Mouse (Mus musculus): ENCODE measurements around the gene Csnk2b.

The Csnk2b gene

GRCm38 (mm10) chr17:35121143-35121799, 582 bp downstream of the Csnk2b start, which contains the start of gene Gpank1:
Gpank1 (plus strand) TSS chr17:35121455.
- DNase-seq (ENCODE audit: low read depth, low spot score): peak; percentile 99

DNA sequence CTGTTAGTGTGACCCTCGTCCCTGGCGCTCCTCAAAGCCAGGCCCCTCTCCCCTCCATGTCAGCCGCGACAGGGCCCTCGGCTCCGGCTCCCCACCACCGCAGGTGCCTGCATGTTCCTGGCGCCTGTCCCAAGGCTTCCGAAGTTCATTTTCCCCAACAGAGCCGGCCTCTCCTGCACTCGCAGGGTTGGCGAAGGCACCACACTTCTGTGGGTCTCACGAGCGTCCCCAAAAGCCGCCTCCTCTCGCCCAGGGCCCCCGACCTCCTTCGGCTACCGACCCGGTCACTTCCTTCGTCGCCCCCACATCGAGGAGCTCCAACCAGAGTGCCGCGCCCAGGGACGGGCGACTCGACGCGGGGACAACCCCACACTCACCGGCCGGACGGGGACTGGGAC, 1.1 kb downstream of the Csnk2b start:
- DNase-seq (ENCODE audit: low read depth, low spot score): peak; percentile 31

- DNase-seq (ENCODE audit: low read depth, low spot score): peak; percentile 32
Measured at GRCm38 (mm10) chr17:35115046-35116019, 6.5 kb downstream of the Csnk2b start, which contains the start of gene Ly6g5b. Ly6g5b (minus strand) TSS chr17:35115428.

- DNase-seq (ENCODE audit: low read depth, low spot score): no peak
Measured at GRCm38 (mm10) chr17:35111774-35112173, 10.1 kb downstream of the Csnk2b start.

DNA sequence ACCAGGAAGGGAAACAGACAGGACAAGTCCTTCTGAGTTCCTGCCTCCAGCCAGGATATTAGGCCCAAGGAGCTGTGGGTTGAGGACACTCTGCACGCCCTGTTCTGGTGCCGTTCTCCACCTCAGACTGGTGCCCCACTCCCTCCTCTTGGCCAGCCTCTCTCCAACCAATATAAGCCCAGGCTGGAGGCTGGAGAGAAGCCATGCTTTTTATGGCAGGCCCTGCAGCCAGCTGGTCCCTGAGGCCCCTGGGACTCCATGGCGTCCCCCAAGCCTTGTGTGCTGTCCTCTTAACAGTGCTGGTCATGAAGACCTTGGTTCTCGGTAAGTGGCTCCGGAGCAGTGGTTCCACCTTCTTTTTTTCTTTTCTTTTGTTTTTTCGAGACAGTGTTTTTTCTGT, 13.8 kb downstream of the Csnk2b start, which contains the start of gene Ly6g5c:
Ly6g5c (plus strand) TSS at position 183 of the 400 bp plus-strand sequence.
- DNase-seq (ENCODE audit: low read depth, low spot score): peak; percentile 74

- peak; percentile 55 for DNase-seq (ENCODE audit: low read depth, low spot score)
Measured at GRCm38 (mm10) chr17:35106522-35106921, 15.3 kb downstream of the Csnk2b start.

DNA sequence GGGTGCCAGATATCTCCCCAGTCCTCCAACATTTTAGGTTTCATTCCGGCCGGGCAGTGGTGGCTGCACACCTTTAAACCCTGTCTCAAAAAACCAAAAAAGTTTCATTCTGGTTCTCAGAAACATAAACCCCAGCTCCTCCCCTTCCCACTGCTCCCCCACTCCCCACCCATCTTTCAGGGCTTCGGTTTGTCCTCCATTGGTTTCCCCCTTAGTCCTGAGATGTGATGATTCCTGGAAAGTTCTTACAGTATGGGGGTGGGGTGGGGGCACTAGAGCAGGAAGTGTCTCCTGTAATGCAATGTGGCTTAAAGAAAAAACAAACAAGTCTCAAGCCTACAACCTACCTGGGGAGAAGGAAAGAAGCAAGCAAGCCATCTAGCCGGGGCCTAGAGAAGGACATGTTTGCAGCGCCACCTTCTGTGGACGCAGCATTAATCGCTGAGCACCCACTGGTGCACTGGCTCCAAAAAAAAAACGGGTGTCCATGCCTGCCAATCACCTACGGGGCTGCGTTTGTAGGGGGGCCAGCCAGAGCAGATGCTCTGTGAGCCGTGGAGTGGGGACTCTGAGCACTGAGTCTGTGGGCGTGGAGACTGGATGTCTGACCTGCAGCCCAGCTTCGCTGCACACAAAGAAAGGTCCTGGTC, 16.0 kb downstream of the Csnk2b start:
- DNase-seq (ENCODE audit: low read depth, low spot score): peak; percentile 88

GRCm38 (mm10) chr17:35104754-35105153, 17.1 kb downstream of the Csnk2b start:
- no peak for DNase-seq (ENCODE audit: low read depth, low spot score)

- no peak for DNase-seq (ENCODE audit: low read depth, low spot score)
Measured at GRCm38 (mm10) chr17:35104079-35104478, 17.8 kb downstream of the Csnk2b start.

DNA sequence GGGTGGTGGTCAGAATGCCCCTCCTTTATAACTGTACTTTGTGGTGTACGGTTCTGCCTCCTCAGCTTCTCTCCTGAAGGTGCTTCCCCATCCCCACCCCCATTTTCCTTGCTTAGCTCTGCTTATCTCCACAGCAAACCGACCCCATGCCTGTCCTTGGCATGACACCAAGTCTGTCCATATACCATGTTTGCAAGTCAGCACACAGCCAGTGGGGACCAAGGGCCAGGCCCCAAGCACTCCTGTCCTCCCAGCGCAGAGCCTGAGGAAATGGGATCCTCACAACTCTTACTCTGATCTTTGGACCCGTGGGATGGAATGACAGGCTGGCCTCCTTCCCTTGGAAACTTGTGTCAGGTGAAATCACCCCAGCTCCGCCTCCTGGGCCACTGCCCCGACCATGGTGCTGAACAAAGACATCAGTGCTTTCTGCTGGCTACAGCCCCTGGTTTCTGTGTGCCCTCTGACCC, 18.6 kb downstream of the Csnk2b start:
- DNase-seq (ENCODE audit: low read depth, low spot score): no peak

DNA sequence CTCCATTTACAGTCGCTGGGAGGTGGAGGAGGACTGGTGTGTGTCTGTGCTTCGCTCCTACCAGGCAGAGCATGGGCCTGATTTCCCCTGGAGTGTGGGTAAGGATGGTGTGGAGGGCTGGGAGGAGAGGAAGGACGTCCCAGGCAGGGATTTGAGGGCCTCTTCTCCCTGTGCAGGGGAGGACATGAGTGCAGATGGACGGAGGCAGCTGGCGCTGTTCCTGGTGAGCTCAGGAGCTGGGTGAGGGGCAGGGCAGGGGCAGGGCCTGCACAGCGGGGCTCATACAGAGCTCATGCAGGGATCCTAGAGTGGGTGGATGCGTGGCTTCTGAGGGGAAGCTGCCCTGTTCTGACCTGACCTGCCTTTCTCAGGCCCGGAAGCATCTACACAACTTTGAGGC, 19.6 kb downstream of the Csnk2b start:
- no peak for DNase-seq (ENCODE audit: low read depth, low spot score)

- no peak for DNase-seq (ENCODE audit: low read depth, low spot score)
Measured at GRCm38 (mm10) chr17:35101161-35101560, 20.7 kb downstream of the Csnk2b start.

DNA sequence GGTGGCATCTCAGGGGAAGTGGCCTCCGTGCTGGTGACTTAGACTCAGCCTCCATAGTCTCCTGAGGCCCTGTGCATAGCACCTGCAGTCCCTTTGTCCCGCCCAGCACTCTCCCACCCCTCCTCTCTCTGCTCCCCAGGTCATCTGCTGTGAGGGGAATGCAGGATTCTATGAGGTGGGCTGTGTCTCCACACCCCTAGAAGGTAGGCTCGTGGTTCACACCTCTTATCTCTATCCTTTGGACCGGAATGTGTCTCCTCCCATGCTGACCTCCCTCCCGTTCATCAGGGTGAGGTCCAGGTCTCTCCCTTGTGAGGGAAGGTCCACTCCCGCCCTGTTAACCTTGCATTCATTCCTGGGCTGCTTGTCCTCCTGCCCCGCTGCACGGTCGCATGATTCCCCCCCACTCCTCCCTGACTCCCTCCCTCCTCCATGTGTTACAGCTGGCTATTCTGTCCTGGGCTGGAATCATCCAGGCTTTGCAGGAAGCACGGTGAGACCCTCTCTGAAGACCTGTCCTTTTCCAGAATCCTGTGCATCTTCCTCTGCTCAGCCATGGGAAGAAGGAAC, 21.6 kb downstream of the Csnk2b start:
- DNase-seq (ENCODE audit: low read depth, low spot score): no peak

DNA sequence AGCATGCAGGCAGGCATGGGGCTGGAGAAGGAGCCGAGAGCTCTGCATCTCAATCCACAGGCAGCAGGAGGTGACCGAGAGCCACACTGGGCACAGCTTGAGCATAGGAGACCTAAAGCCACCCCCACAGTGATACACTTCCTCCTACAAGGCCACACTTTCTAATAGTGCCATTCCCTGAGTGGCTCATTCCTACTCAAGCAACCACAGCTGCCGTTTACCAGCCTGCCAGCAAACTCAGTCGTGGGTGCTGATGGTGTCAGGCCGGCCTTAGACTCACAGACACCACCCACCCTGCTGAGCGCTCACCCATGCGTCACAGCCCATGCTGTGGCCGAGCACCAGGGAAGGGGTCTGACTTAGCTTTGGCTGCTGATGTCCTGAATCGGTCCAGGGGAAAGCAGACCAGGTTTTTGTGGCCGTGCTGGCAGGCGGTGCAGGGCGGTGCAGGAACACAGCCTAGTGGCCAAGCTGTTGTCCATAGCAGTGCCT, 24.6 kb downstream of the Csnk2b start:
- DNase-seq (ENCODE audit: low read depth, low spot score): peak; percentile 82

GRCm38 (mm10) chr17:35096597-35096996, 25.3 kb downstream of the Csnk2b start:
- DNase-seq (ENCODE audit: low read depth, low spot score): no peak

DNA sequence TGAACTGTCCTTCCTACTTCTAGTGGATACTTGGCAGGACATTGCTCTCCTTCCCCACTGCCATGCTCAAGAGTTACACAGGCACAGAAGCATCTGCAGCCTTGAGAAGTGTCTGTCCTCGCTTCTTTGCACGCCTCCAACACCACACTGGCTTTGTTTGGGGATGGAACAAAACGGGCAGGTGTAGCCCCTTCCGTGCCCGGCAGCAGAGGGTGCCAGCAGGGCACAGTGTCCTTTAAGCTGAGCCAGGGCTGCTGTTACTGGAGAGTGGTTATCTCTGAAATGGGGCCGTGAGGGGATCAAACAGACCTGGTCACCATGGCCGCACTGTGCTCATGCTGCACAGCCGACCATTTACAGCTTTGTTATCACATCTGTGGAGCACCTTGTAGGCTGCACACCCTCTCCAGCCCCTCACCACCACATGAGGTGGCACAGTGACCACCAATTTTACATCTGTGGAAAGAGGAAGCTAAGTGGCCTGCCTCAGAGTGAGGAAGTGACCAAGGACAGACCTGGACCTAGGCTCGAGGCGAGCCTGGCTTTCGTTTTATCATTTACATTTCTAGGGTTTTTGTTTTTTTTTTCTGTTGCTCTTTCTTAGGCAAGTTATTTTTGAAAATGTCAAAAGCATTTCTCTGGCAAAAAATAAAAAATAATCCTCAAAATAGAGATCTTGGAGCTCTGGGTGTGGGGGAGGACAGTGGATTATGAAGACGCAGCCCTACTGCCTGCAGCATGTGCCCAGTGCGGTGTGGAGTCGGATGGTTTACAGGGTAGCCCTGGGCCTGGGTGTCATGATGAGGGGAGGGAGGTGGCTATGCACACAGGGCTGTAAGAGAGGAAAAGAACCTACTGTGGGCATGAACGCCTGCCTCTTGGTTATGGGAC, 27.1 kb downstream of the Csnk2b start:
- peak; percentile 52 for DNase-seq (ENCODE audit: low read depth, low spot score)

DNA sequence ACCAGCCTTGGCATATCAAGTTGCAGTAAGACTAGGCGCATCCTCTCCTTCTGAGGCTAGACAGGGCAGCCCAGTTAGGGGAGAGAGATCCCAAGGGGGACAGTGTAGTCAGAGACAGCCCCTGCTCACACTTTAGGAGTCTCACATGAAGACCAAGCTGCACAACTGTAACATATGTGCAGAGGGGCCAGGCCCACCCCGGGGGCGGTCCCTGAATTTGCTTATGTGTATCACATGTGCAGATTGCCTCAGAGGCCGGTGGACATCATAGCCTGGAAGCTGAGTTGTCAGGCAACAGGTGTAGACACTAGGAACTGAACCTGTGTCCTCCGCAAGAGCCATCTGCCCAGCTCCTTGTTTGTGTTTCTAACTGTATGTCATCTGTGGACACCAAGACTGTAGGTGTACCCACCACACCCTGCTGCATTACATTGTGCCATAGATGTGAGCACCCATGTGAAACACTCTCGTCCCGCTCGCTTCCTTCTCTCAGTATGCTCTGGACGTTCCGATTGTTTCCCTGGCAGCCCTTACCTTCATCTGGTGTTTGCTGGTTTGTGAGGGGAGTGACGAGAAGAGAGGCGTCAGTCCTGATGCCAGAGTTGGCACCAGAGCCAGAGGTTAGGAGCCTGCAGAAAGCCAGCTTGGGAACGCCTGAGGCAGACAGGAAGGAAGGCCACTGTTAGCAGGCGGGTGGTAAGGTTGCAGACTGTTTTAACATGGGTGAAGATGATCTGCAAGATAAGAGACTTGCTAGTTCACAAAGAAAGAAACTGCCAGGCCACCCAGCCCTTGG, 29.3 kb downstream of the Csnk2b start:
- no peak for DNase-seq (ENCODE audit: low read depth, low spot score)

DNA sequence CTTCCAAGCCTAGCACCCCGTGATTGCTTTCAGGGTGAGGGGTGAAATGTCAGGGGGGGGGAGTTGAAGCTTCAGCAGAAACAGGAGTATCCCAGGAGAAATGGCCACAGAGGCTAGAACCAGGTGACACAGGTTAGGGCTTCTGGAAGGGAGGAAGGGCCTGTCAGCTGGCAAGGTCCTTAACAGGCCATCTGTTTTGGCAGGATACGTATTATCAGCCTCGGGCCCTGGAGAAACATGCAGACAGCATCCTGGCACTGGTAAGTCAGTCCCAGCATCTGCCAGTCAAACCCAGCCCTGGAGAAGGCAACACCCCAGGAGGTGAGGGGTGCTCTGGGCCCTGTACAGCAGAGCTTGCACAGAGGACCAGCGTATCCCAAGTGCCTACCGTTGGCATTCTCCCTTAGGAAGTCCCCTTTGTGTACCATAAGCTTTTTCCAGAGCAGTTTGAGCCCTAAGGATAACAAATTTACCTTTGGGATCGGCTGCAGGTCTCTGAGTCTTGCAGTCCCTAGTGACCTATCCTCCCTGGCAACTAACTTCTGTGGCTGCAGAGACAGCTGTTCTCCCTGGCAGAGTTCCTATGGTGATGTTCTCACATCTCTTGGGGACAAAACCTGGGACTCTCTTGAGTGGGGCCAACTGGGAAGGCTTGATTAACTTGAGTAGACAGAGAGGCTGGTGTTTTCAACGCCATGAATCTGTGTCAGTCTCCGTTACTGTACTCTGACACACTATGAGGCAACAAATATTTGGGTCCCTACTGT, 31.5 kb downstream of the Csnk2b start:
- peak; percentile 97 for DNase-seq (ENCODE audit: low read depth, low spot score)
